Mouse (Mus musculus) G1E (cell line): ENCODE data around the gene Acvrl1. TPM values are rescaled to one million over a fixed set of nuclear protein-coding genes. Genes with fewer than 3 reads are reported as not detected.

Experiments used
- ATAC-seq: 2 replicates; pipeline ENCODE4 v1.8.0; 2016; ENCODE audit warnings: mild to moderate bottlenecking; ENCODE audit not compliant: insufficient number of reproducible peaks, poor library complexity, low FRiP score, severe bottlenecking; ENCODE audit errors: extremely low read depth
- DNase-seq: peaks from one replicate; pipeline ENCODE4 v3.0.0; 2012; ENCODE audit warnings: low spot score
- H3K27me3 ChIP-seq: 2 replicates; pipeline ENCODE4 v1.6.1; 2012; ENCODE audit warnings: mild to moderate bottlenecking, low read length, inconsistent platforms; ENCODE audit not compliant: insufficient read depth
- H3K36me3 ChIP-seq: replicated peaks from 2 replicates; pipeline ENCODE3; 2012; ENCODE audit warnings: mild to moderate bottlenecking, inconsistent platforms
- H3K4me1 ChIP-seq: 2 replicates; pipeline ENCODE4 v1.6.1; 2012; ENCODE audit warnings: low read depth, low read length, inconsistent platforms, mixed read lengths; ENCODE audit not compliant: insufficient read depth
- H3K4me3 ChIP-seq: 2 replicates; pipeline ENCODE4 v1.5.1; 2012; ENCODE audit warnings: low read depth, mild to moderate bottlenecking, inconsistent platforms, low read length, moderate library complexity, mixed read lengths
- H3K9me3 ChIP-seq: replicated peaks from 2 replicates; pipeline ENCODE4 v1.6.1; 2012; ENCODE audit warnings: inconsistent platforms
- CTCF ChIP-seq: IDR thresholded peaks from 2 replicates; pipeline ENCODE4 v1.5.1; 2012; ENCODE audit warnings: low read depth, low read length, inconsistent platforms, mixed read lengths
- GATA1 ChIP-seq: IDR thresholded peaks from 2 replicates; pipeline ENCODE4 v1.6.1; 2012; ENCODE audit warnings: borderline replicate concordance, low read length, inconsistent platforms, mixed read lengths
- GATA2 ChIP-seq: IDR thresholded peaks from 2 replicates; pipeline ENCODE4 v1.6.1; 2012; ENCODE audit warnings: low read depth, low read length, inconsistent platforms, borderline replicate concordance
- POLR2AphosphoS5 ChIP-seq: IDR thresholded peaks from 2 replicates; pipeline ENCODE4 v1.6.1; 2012; ENCODE audit warnings: low read depth, low read length, inconsistent platforms; ENCODE audit not compliant: insufficient replicate concordance
- TAL1 ChIP-seq: conservative IDR thresholded peaks from 2 replicates; pipeline ENCODE4 v1.6.1; 2012; ENCODE audit warnings: low read depth, low read length, inconsistent platforms, mixed read lengths
- polyA plus RNA-seq: library from polyadenylated mRNA; stranded (reverse); fragments of >175 nt; gene quantifications from 2 replicates; pipeline ENCODE4 v1.2.3, GENCODE M21; 2012
- total RNA-seq, 2 experiments: library from RNA; stranded (forward) in 1 of 2; stranded (reverse) in 1 of 2; fragments of 200-1000 nt in 1 of 2; fragments of >200 nt in 1 of 2; fragmentation: Nextera tagmentation in 1 of 2; gene quantifications; 2 replicates each; pipeline ENCODE4 v1.2.3; 2014 to 2017

Gene Acvrl1
- total and polyA plus RNA-seq, 3 experiments: 0.02 to 0.60 TPM; not detected in 1

GRCm38 (mm10) chr15:101185549-101185948 lies 57.2 kb downstream of the Acvrl1 start:
- Histone ChIP-seq H3K9me3 (peaks cover 66% of the 10 kb centered on the region), H3K36me3 (no peaks in the 10 kb centered on the region), H3K4me1 (no peaks in the 10 kb centered on the region), H3K4me3 (no peak overlapping the region), H3K27me3 (no peaks in the 10 kb centered on the region)
- no peak for TF ChIP-seq GATA2
- TF ChIP-seq POLR2AphosphoS5: no peak
- no peak for TF ChIP-seq GATA1
- no peak for DNase-seq
- ATAC-seq: no peak

DNA sequence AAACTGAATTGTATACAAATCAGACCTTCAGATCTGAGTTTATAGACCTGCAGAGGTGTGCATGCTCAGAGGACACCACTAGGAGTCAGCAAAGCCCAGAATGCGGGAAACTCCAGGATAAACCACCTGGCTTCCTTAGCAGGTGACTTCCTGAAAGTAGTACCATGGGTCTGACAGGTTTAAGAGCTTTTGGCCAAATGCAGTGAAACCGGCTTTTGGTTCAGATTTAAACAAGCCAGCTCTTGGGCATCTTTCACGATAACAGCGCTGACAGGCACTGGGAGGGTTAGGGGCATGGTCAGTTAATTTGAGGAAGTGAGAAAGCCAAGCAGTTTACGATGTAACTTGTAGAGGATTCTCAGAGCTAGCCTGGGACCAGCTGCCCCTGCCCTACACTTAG lies 59.6 kb downstream of the Acvrl1 start:
- TF ChIP-seq GATA1 (no peak), POLR2AphosphoS5 (no peak), TAL1 (no peak), GATA2 (no peak), CTCF (no peak)
- no peaks in the 10 kb centered on the region for H3K4me1 ChIP-seq
- H3K9me3 ChIP-seq: peaks cover 71% of the 10 kb centered on the region
- no peaks in the 10 kb centered on the region for H3K27me3 ChIP-seq
- no peak for ATAC-seq
- H3K4me3 ChIP-seq: no peak overlapping the region
- no peak for DNase-seq
- no peaks in the 10 kb centered on the region for H3K36me3 ChIP-seq

DNA sequence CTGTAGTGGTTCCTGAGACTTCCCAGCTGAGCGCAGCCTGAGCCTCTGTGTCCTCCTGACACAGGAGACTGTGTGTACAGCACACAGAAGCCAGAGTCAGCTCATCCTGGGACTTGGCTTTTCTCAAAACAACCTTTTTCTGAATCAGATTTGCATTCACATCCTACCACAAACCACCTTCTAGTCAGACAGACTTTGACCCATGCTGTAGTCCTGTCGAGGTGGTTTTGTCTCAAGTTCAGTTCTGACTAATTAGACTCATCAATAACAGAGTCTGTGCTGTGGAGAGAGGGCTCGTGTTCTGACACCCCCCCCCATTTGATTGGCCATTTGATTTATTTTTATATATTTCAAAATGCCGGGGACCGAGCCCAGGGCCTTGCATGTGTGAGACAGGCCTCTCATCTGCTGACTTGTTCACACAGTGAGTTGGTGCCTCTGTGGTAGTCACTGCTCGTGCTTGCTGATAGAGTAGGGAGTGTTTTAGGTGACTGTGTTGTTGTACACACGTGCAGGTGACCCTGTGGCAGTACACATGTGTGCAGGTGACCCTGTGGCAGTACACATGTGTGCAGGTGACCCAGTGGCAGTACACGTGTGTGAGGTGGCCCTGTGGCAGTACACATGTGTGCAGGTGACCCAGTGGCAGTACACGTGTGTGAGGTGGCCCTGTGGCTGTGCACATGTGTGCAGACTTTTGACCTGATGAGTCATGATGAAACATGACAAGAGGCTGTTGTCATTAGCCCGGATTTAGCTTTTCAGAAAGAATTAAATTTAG lies 61.8 kb downstream of the Acvrl1 start:
- Histone ChIP-seq H3K4me3 (no peak overlapping the region), H3K27me3 (no peaks in the 10 kb centered on the region), H3K36me3 (no peaks in the 10 kb centered on the region), H3K9me3 (peaks cover 81% of the 10 kb centered on the region), H3K4me1 (no peaks in the 10 kb centered on the region)
- TF ChIP-seq CTCF (no peak), POLR2AphosphoS5 (no peak), TAL1 (no peak), GATA1 (no peak), GATA2 (no peak)
- ATAC-seq (no peak), DNase-seq (no peak)

GRCm38 (mm10) chr15:101190762-101191150 lies 62.4 kb downstream of the Acvrl1 start:
- H3K4me1 ChIP-seq: no peaks in the 10 kb centered on the region
- peaks cover 84% of the 10 kb centered on the region for H3K9me3 ChIP-seq
- ATAC-seq: no peak
- H3K36me3 ChIP-seq: no peaks in the 10 kb centered on the region
- no peak for DNase-seq
- no peaks in the 10 kb centered on the region for H3K27me3 ChIP-seq
- no peak for TF ChIP-seq POLR2AphosphoS5
- H3K4me3 ChIP-seq: no peak overlapping the region

DNA sequence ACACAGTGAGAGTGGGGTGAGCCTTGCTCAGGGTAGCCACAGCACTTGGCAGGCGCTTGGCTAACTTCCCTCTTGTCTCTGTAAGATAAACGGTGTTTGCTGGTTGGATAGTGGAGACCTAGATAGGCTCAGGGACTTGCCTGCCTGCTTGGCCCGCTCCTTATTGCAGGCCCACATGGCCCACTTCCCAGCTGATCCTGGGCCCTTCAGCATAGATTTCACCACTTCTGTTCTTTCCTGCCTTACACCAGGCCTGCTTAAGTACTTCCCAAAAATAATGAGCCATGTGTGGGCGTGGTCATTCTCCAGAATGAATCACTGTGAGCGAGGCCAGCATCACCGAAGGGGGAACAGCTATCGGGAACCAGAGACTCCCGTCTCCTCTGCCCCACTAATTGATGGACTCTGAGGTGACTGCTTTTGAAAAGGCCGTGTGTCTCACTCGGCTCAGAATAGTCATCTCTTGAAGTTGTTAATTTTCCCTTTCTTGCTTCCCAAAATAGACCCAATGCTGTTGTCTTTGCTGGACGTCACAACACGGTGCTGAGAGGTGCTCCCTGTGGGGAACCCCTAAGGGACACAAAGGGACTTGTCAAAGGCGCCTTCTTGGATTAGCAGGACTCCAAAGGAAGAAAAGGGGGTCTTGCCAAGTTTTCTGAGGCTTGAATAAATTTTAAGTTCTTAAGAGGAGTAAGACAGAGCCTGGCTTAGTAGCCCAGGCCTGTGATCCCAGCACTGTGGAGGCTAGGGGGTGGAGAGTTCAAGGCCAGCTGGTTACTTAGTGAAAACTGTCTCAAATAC lies 63.3 kb downstream of the Acvrl1 start:
- Histone ChIP-seq H3K4me1 (no peaks in the 10 kb centered on the region), H3K4me3 (no peak overlapping the region), H3K9me3 (peaks cover 85% of the 10 kb centered on the region), H3K36me3 (no peaks in the 10 kb centered on the region), H3K27me3 (no peaks in the 10 kb centered on the region)
- no peak for TF ChIP-seq POLR2AphosphoS5
- no peak for TF ChIP-seq TAL1
- TF ChIP-seq CTCF: no peak
- TF ChIP-seq GATA1: no peak
- TF ChIP-seq GATA2: no peak
- ATAC-seq (no peak), DNase-seq (no peak)

GRCm38 (mm10) chr15:101192260-101192640 lies 63.9 kb downstream of the Acvrl1 start:
- TF ChIP-seq TAL1 (no peak), CTCF (no peak), GATA2 (no peak), POLR2AphosphoS5 (no peak), GATA1 (no peak)
- H3K27me3 ChIP-seq: no peaks in the 10 kb centered on the region
- no peaks in the 10 kb centered on the region for H3K36me3 ChIP-seq
- peaks cover 83% of the 10 kb centered on the region for H3K9me3 ChIP-seq
- DNase-seq: no peak
- ATAC-seq: no peak
- H3K4me1 ChIP-seq: no peaks in the 10 kb centered on the region
- H3K4me3 ChIP-seq: no peak overlapping the region
